Mouse (Mus musculus) embryonic facial prominence, embryonic 11.5 days (tissue): Measurements from ENCODE around the gene Mettl16. TPM values are rescaled to one million over a fixed set of nuclear protein-coding genes. Genes with fewer than 3 reads are reported as not detected.

Source experiments
- ATAC-seq: fragments of 200-750 bp; cut with Nextera tagmentation; replicated peaks from 2 replicates; pipeline ENCODE4 v1.8.0; 2017; ENCODE audit warnings: low read depth; ENCODE audit not compliant: insufficient number of reproducible peaks, low FRiP score, low TSS enrichment
- DNase-seq: peaks from one replicate; pipeline ENCODE4 v3.0.0-alpha.2; 2015; ENCODE audit warnings: low spot score
- H3K27ac ChIP-seq: fragments of 300-500 bp; sonication (generic); replicated peaks from 2 replicates; pipeline ENCODE4 v1.5.1; 2014; ENCODE audit warnings: mild to moderate bottlenecking, low read depth, low read length, control low read depth
- H3K27me3 ChIP-seq: fragments of 300-500 bp; sonication (generic); 2 replicates; pipeline ENCODE4 v1.6.1; 2014; ENCODE audit warnings: mild to moderate bottlenecking, low read length, moderate library complexity, mixed read lengths; ENCODE audit not compliant: control insufficient read depth, insufficient read depth
- H3K36me3 ChIP-seq: fragments of 300-500 bp; sonication (generic); replicated peaks from 2 replicates; pipeline ENCODE4 v1.6.1; 2014; ENCODE audit warnings: low read depth, mild to moderate bottlenecking, low read length, moderate library complexity, mixed read lengths; ENCODE audit not compliant: control insufficient read depth, insufficient read depth
- H3K4me1 ChIP-seq: fragments of 300-500 bp; sonication (generic); 2 replicates; pipeline ENCODE4 v1.6.1; 2014; ENCODE audit warnings: low read length, mixed read lengths; ENCODE audit not compliant: control insufficient read depth, insufficient read depth
- H3K4me2 ChIP-seq: fragments of 300-500 bp; sonication (generic); 2 replicates; pipeline ENCODE4 v1.6.1; 2014; ENCODE audit warnings: low read depth, mild to moderate bottlenecking, control low read depth, low read length, moderate library complexity
- H3K4me3 ChIP-seq: fragments of 300-500 bp; sonication (generic); 2 replicates; pipeline ENCODE4 v1.5.1; 2014; ENCODE audit warnings: low read depth, low read length, control low read depth
- H3K9ac ChIP-seq: fragments of 300-500 bp; sonication (generic); replicated peaks from 2 replicates; pipeline ENCODE4 v1.6.1; 2014; ENCODE audit warnings: mild to moderate bottlenecking, control low read depth, low read length
- H3K9me3 ChIP-seq: fragments of 300-500 bp; sonication (generic); replicated peaks from 2 replicates; pipeline ENCODE4 v1.6.1; 2016; ENCODE audit warnings: mild to moderate bottlenecking, low read length, inconsistent platforms, mixed read lengths; ENCODE audit not compliant: control insufficient read depth
- WGBS: fragments of 180-500 bp; shearing (Covaris S2); extraction: QIAGEN DNeasy Blood & Tissue Kit; methylation state at CpG from one replicate; pipeline ENCODE4 v1.1.7; 2014; 5-methylcytosine and 5-hydroxymethylcytosine counted together
- polyA plus RNA-seq: library from polyadenylated mRNA; unstranded; fragments of >200 nt; fragmentation: Nextera tagmentation; extraction: Ambion mirVana; gene quantifications from 2 replicates; pipeline ENCODE4 v1.2.1, GENCODE M21; 2014

Gene Mettl16
- polyA plus RNA-seq, 1 experiment from 2014 or later = 51.2 TPM

DNA sequence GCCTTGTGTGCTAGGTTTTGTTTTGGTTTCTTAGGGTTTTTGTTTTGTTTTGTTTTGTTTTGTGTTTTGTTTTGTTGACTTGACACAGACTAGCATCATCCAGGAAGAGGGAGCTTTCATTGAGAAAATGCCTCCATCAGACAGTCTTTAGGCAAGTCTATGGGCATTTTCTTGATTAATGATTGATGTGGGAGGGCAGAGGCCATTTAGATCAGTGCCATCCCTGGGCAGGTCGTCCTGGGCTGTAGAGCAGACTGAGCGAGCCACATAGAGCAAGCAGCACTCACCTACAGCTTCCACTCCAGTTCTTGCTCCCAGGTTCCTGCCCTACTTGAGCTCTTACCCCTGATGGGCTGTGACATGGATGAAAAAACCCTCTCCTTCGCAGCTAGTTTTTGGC is 32.8 kb upstream of the Mettl16 start:
- no peaks in the 10 kb centered on the region for H3K36me3 ChIP-seq
- H3K4me3 ChIP-seq = no peak overlapping the region
- no peak overlapping the region for H3K9ac ChIP-seq
- no peaks in the 10 kb centered on the region for H3K27me3 ChIP-seq
- H3K9me3 ChIP-seq = no peaks in the 10 kb centered on the region
- H3K27ac ChIP-seq = no peak overlapping the region
- no peak overlapping the region for H3K4me2 ChIP-seq
- no peak for DNase-seq
- WGBS = 63% methylated on average over 3 of the region's 3 CpGs
- no peak for ATAC-seq
- no peaks in the 10 kb centered on the region for H3K4me1 ChIP-seq

DNA sequence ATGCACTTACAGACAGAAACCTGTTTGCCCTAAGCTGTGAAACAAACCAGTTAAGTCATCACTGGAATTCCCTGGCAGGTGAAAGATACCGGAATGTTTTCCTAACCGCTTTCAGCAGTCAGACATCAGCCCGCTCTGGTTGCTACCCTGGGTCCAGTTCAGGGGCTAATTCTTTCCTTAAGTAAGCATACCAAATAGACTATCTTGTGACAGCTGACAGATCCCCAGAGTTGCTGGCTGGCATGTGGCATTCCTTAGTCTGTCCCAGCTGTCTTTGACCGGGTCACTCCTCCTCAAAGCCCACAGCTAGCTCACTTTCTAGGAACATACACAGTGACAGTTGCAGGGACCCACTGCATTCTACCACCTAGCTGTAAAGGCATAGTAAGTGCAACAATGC is 22.6 kb upstream of the Mettl16 start:
- 36% methylated on average over 4 of the region's 4 CpGs for WGBS
- Histone ChIP-seq H3K4me3 (no peak overlapping the region), H3K4me2 (no peak overlapping the region), H3K27ac (no peak overlapping the region), H3K9ac (no peak overlapping the region), H3K4me1 (no peaks in the 10 kb centered on the region), H3K9me3 (no peaks in the 10 kb centered on the region), H3K27me3 (no peaks in the 10 kb centered on the region), H3K36me3 (no peaks in the 10 kb centered on the region)
- ATAC-seq (no peak), DNase-seq (peak; percentile 17)

DNA sequence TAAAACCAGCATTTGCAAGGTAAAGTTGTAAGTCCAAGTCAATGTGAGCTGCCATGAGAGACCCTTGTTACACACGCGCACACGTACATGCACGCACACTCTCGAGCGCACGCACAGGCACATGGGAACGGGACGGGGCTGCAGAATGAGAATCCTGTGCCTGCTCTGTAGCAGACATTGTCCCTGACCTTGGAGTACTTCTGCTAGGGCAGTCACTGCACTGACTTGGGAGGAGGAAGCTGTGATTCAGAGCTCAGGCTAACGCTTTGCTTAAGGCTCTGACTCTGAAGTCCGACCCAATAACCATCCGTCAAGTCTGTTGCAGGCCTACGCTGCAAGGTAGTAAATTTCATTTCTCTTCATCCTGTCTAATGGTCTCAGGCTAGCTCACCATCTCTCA is 21.4 kb upstream of the Mettl16 start:
- Histone ChIP-seq H3K9ac (no peak overlapping the region), H3K4me2 (no peak overlapping the region), H3K4me1 (no peaks in the 10 kb centered on the region), H3K27me3 (no peaks in the 10 kb centered on the region), H3K36me3 (no peaks in the 10 kb centered on the region), H3K27ac (no peak overlapping the region), H3K4me3 (no peak overlapping the region), H3K9me3 (no peaks in the 10 kb centered on the region)
- 89% methylated on average over 13 of the region's 13 CpGs for WGBS
- DNase-seq (no peak), ATAC-seq (no peak)

- DNase-seq = no peak
- 84% methylated on average over 7 of the region's 7 CpGs for WGBS
- no peak for ATAC-seq
- Histone ChIP-seq H3K27ac (no peak overlapping the region), H3K4me3 (no peak overlapping the region), H3K4me1 (no peaks in the 10 kb centered on the region), H3K9ac (no peak overlapping the region), H3K27me3 (no peaks in the 10 kb centered on the region), H3K4me2 (no peak overlapping the region), H3K9me3 (no peaks in the 10 kb centered on the region), H3K36me3 (no peaks in the 10 kb centered on the region)
Observed at GRCm38 (mm10) chr11:74750662-74751351, 19.8 kb upstream of the Mettl16 start.

GRCm38 (mm10) chr11:74751352-74752066 is 19.1 kb upstream of the Mettl16 start:
- H3K36me3 ChIP-seq = no peaks in the 10 kb centered on the region
- ATAC-seq (no peak), DNase-seq (no peak)
- H3K4me2 ChIP-seq = no peak overlapping the region
- H3K9me3 ChIP-seq = no peaks in the 10 kb centered on the region
- no peaks in the 10 kb centered on the region for H3K27me3 ChIP-seq
- H3K4me3 ChIP-seq = no peak overlapping the region
- H3K9ac ChIP-seq = no peak overlapping the region
- H3K27ac ChIP-seq = no peak overlapping the region
- H3K4me1 ChIP-seq = no peaks in the 10 kb centered on the region
- 58% methylated on average over 9 of the region's 9 CpGs for WGBS

DNA sequence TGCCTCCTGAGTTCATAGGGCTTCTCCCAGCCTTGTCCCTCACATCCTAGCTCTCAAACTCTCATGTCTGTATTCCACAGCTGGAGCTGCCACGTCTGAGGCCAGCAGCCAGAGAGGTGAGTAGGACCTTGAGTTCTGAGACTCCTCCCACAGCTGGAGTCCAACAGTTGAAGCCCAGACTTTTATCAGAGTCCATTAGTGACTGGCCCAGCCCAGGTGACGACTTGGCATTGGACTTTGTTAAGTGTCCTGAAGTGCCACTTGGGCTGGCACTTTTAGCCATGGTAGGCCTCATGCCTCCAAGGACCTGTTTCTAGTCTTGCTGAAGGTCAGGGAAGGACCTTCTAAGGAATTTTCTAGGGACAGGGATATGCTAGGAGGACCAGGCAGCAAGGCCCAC is 14.0 kb upstream of the Mettl16 start:
- WGBS = 61% methylated on average over 2 of the region's 2 CpGs
- H3K9ac ChIP-seq = no peak overlapping the region
- no peak overlapping the region for H3K4me3 ChIP-seq
- H3K36me3 ChIP-seq = no peaks in the 10 kb centered on the region
- no peaks in the 10 kb centered on the region for H3K27me3 ChIP-seq
- no peak overlapping the region for H3K27ac ChIP-seq
- H3K9me3 ChIP-seq = no peaks in the 10 kb centered on the region
- H3K4me1 ChIP-seq = no peaks in the 10 kb centered on the region
- ATAC-seq = no peak
- DNase-seq = no peak
- no peak overlapping the region for H3K4me2 ChIP-seq

- no peak for DNase-seq
- ATAC-seq = no peak
- Histone ChIP-seq H3K4me1 (no peaks in the 10 kb centered on the region), H3K9me3 (no peaks in the 10 kb centered on the region), H3K9ac (no peak overlapping the region), H3K4me2 (no peak overlapping the region), H3K36me3 (no peaks in the 10 kb centered on the region), H3K27me3 (no peaks in the 10 kb centered on the region), H3K4me3 (no peak overlapping the region), H3K27ac (no peak overlapping the region)
- WGBS = 76% methylated on average over 12 of the region's 12 CpGs
Observed at GRCm38 (mm10) chr11:74761011-74761705, 9.5 kb upstream of the Mettl16 start.
